Mouse (Mus musculus): ENCODE measurements around the gene Ttc23l. TPM values are rescaled to one million over a fixed set of nuclear protein-coding genes. Genes with fewer than 3 reads are reported as not detected.
"Not testable (repeated sequence)": the region's sequence is repeated elsewhere in the genome, so short reads cannot be mapped to it uniquely, and the experiment has no call there.

Gene Ttc23l
- total RNA-seq, 2 experiments from 2014 or later, result not detected

GRCm38 (mm10) chr15:10531352-10531751 lies 27.1 kb downstream of the Ttc23l start:
- intact Hi-C loops (cut with DNase I), result no loop called here
- DNase-seq (ENCODE audit: low spot score in 2 of 2), result no peak

- intact Hi-C loops (cut with DNase I), result no loop called here
- no peak for DNase-seq (ENCODE audit: low spot score in 2 of 2)
Measured at GRCm38 (mm10) chr15:10525896-10526295, 32.6 kb downstream of the Ttc23l start.

- intact Hi-C loops (cut with DNase I), result no loop called here
- no peak for DNase-seq (ENCODE audit: low spot score in 2 of 2)
Measured at GRCm38 (mm10) chr15:10515166-10515565, 43.3 kb downstream of the Ttc23l start.

- intact Hi-C loops (cut with DNase I), result loop anchor here (10.0 kb wide), 1 partner anchor 209 kb away; the partner anchor contains the start of gene Rai14
Measured at GRCm38 (mm10) chr15:10506099-10506498, 52.4 kb downstream of the Ttc23l start.

GRCm38 (mm10) chr15:10500838-10501719 lies 57.4 kb downstream of the Ttc23l start:
- peak; percentile 23 to 39 for DNase-seq (ENCODE audit: low spot score in 2 of 2)

More at GRCm38 (mm10) chr15:10506099-10506498, 52.4 kb downstream of the Ttc23l start:
- no peak for DNase-seq (ENCODE audit: low spot score in 2 of 2)

GRCm38 (mm10) chr15:10500035-10500434 lies 58.4 kb downstream of the Ttc23l start:
- intact Hi-C loops (cut with DNase I), result loop anchor here (2.0 to 10.0 kb wide), 2 partner anchors 215 to 373 kb away; partner anchors contain the start of gene Rai14
- DNase-seq (ENCODE audit: low spot score in 2 of 2), result no peak

More at GRCm38 (mm10) chr15:10500838-10501719, 57.4 kb downstream of the Ttc23l start:
- intact Hi-C loops (cut with DNase I), result loop anchor here (2.0 to 10.0 kb wide), 2 partner anchors 214 to 372 kb away; partner anchors contain the start of gene Rai14

- DNase-seq (ENCODE audit: low spot score in 2 of 2), result no peak
- intact Hi-C loops (cut with DNase I), result no loop called here
Measured at GRCm38 (mm10) chr15:10499593-10499992, 58.9 kb downstream of the Ttc23l start.

GRCm38 (mm10) chr15:10496696-10497095 lies 61.8 kb downstream of the Ttc23l start:
- DNase-seq (ENCODE audit: low spot score in 2 of 2); intact Hi-C loops (cut with DNase I): not testable (repeated sequence)

GRCm38 (mm10) chr15:10495944-10496343 lies 62.5 kb downstream of the Ttc23l start:
- intact Hi-C loops (cut with DNase I), result no loop called here
- no peak for DNase-seq (ENCODE audit: low spot score in 2 of 2)

GRCm38 (mm10) chr15:10490101-10490500 lies 68.4 kb downstream of the Ttc23l start:
- intact Hi-C loops (cut with DNase I), result no loop called here
- DNase-seq (ENCODE audit: low spot score in 2 of 2), result no peak

- DNase-seq (ENCODE audit: low spot score in 2 of 2), result no peak
- intact Hi-C loops (cut with DNase I), result loop anchor here (10.0 kb wide), 1 partner anchor 498 kb away; the partner anchor contains the start of gene Amacr
Measured at GRCm38 (mm10) chr15:10487246-10487645, 71.2 kb downstream of the Ttc23l start.

GRCm38 (mm10) chr15:10486365-10486839 lies 72.1 kb downstream of the Ttc23l start:
- DNase-seq (ENCODE audit: low spot score in 2 of 2), result no peak
- intact Hi-C loops (cut with DNase I), result loop anchor here (10.0 kb wide), 1 partner anchor 498 kb away; the partner anchor contains the start of gene Amacr

GRCm38 (mm10) chr15:10485484-10486364 lies 72.7 kb downstream of the Ttc23l start, which contains the start of the genes Brix1 and Rad1:
Gene Brix1 (minus strand): TSS chr15:10485947.
Gene Rad1 (plus strand): TSS chr15:10486018.
- intact Hi-C loops (cut with DNase I), result loop anchor here (10.0 kb wide), 1 partner anchor 499 kb away; the partner anchor contains the start of gene Amacr

GRCm38 (mm10) chr15:10470941-10471340 lies 87.5 kb downstream of the Ttc23l start:
- intact Hi-C loops (cut with DNase I), result no loop called here
- DNase-seq (ENCODE audit: low spot score in 2 of 2), result no peak

More at GRCm38 (mm10) chr15:10485484-10486364, 72.7 kb downstream of the Ttc23l start, which contains the start of the genes Brix1 and Rad1:
- DNase-seq (ENCODE audit: low spot score in 2 of 2), result peak; percentile 94 to 96

GRCm38 (mm10) chr15:10470151-10470831 lies 88.2 kb downstream of the Ttc23l start, which contains the start of gene Dnajc21:
Gene Dnajc21 (minus strand): TSS chr15:10470516.
- intact Hi-C loops (cut with DNase I), result no loop called here
- DNase-seq (ENCODE audit: low spot score in 2 of 2), result peak; percentile 78 to 80

- peak in 1 of 2 experiments; percentile 38 for DNase-seq (ENCODE audit: low spot score in 2 of 2)
- intact Hi-C loops (cut with DNase I), result no loop called here
Measured at GRCm38 (mm10) chr15:10469641-10470150, 88.8 kb downstream of the Ttc23l start.

- no peak for DNase-seq (ENCODE audit: low spot score in 2 of 2)
- intact Hi-C loops (cut with DNase I), result no loop called here
Measured at GRCm38 (mm10) chr15:10468761-10469160, 89.7 kb downstream of the Ttc23l start.

- no peak for DNase-seq (ENCODE audit: low spot score in 2 of 2)
- intact Hi-C loops (cut with DNase I), result no loop called here
Measured at GRCm38 (mm10) chr15:10464678-10465077, 93.8 kb downstream of the Ttc23l start.

Measured in left cerebral cortex, postnatal 36 days (tissue).